Comparison of ENCODE assay signal across 22 mouse cellular contexts in genomic region chr5:114982001-114982400, GRCm38 (mm10). TPM values are rescaled to one million over a fixed set of nuclear protein-coding genes. Genes with fewer than 3 reads are reported as not detected.
"Had no signal": no experiment of that assay in that cellular context is flagged by ENCODE, and none has a peak within 500 bp of the region (broad histone marks: within the 10 kb centered on the region; RNA-seq: fewer than 3 reads in every experiment).

No protein-coding gene starts in this region.

- H3K9ac ChIP-seq: kidney, embryonic 15.5 days; liver, embryonic 15.5 days; midbrain, embryonic 12.5 days; neural tube, embryonic 13.5 days had no signal

- ATAC-seq: midbrain, embryonic 16.5 days had no signal

- DNase-seq: kidney, adult 11 months; kidney, adult 8-10 months; kidney, postnatal 10 days; kidney, postnatal 36 days; layer of hippocampus, postnatal 36 days; lung, adult 18-20 months; lung, postnatal 14 days; lung, postnatal 4 days; retina, postnatal 1 day; right cerebral cortex, postnatal 25 days; thymus, adult 2 months; thymus, postnatal 14 days; thymus, postnatal 4 days had no signal

- H3K27ac ChIP-seq: kidney, embryonic 15.5 days; left cerebral cortex, adult 2 months; liver, embryonic 15.5 days; midbrain, embryonic 12.5 days; neural tube, embryonic 13.5 days; stomach, postnatal 0 days had no signal

- H3K36me3 ChIP-seq: kidney, embryonic 15.5 days; liver, embryonic 15.5 days; midbrain, embryonic 12.5 days; neural tube, embryonic 13.5 days had no signal

- H3K4me2 ChIP-seq: kidney, embryonic 15.5 days; liver, embryonic 15.5 days; midbrain, embryonic 12.5 days; neural tube, embryonic 13.5 days had no signal

- H3K4me3 ChIP-seq: kidney, embryonic 15.5 days; left cerebral cortex, adult 2 months; liver, embryonic 15.5 days; midbrain, embryonic 12.5 days; myocyte; neural tube, embryonic 13.5 days had no signal

- H3K27me3 ChIP-seq: kidney, embryonic 15.5 days; liver, embryonic 15.5 days; midbrain, embryonic 12.5 days had no signal

- H3K9me3 ChIP-seq: kidney, embryonic 15.5 days; liver, embryonic 15.5 days; midbrain, embryonic 12.5 days; neural tube, embryonic 13.5 days had no signal

RNA-seq across cellular contexts. Expression of gene Hnf1a, which starts 11.1 kb away (rescaled TPM):
- polyA plus RNA-seq: limb, embryonic 11.5 days; myocyte had no signal

RNA-seq across cellular contexts. Expression of gene Oasl1, which starts 59.0 kb away (rescaled TPM):
- polyA plus RNA-seq: midbrain, embryonic 16.5 days had no signal
